Mouse (Mus musculus): ENCODE results near the gene Dcakd.

- no peak for TF ChIP-seq ZC3H11A (IDR thresholded peaks at IDR 0.05; ENCODE audit: borderline replicate concordance, low read depth, low read length)
- TF ChIP-seq HCFC1 (IDR thresholded peaks at IDR 0.05; ENCODE audit: borderline replicate concordance, insufficient read depth, low read length) = no peak
These were observed 46.8 kb downstream of the Dcakd start for GRCm38 (mm10) chr11:102981151-102981890.

Data from ES-E14 (cell line).